ENCODE assay signal across 7 mouse cellular contexts in genomic region chr4:86874146-86874847, GRCm38 (mm10). TPM values are rescaled to one million over a fixed set of nuclear protein-coding genes. Genes with fewer than 3 reads are reported as not detected.
DNase-seq lines count a peak whose midpoint lies in the region; ATAC-seq and TF ChIP-seq lines count a peak whose summit lies in the region.

Gene Acer2, plus strand, starts transcription at chr4:86874396.

- H3K9me3 ChIP-seq in embryonic facial prominence, embryonic 15.5 days (replicated peaks): no peaks in the 10 kb centered on the region
- H3K9me3 ChIP-seq in limb, embryonic 13.5 days: no peaks in the 10 kb centered on the region
- H3K9me3 ChIP-seq in midbrain, embryonic 14.5 days (ENCODE audit: control insufficient read depth, low read length): no peaks in the 10 kb centered on the region

- no peaks in the 10 kb centered on the region for H3K27me3 ChIP-seq in embryonic facial prominence, embryonic 15.5 days
- peaks cover 19% of the 10 kb centered on the region for H3K27me3 ChIP-seq in limb, embryonic 13.5 days
- H3K27me3 ChIP-seq in midbrain, embryonic 14.5 days (ENCODE audit: control insufficient read depth, insufficient read depth, low read length): no peaks in the 10 kb centered on the region; the same call in 1 of the 2 replicates
- H3K27me3 ChIP-seq in small intestine, adult 2 months (ENCODE audit: control insufficient read depth, insufficient read depth, low read length): no peaks in the 10 kb centered on the region

- H3K4me1 ChIP-seq in bone marrow macrophage, adult 2 months (ENCODE audit: control insufficient read depth, insufficient read depth, low read length): peaks cover 3% of the 10 kb centered on the region
- H3K4me1 ChIP-seq in embryonic facial prominence, embryonic 15.5 days: peaks cover 19% of the 10 kb centered on the region; the same call in 1 of the 2 replicates
- no peaks in the 10 kb centered on the region for H3K4me1 ChIP-seq in limb, embryonic 13.5 days
- H3K4me1 ChIP-seq in midbrain, embryonic 14.5 days (ENCODE audit: control insufficient read depth, insufficient read depth, low read length): peaks cover 10% of the 10 kb centered on the region
- peaks cover 5% of the 10 kb centered on the region; the same call in 1 of the 2 replicates for H3K4me1 ChIP-seq in small intestine, adult 2 months (ENCODE audit: control insufficient read depth, insufficient read depth, insufficient read length, low read length)

- H3K27ac ChIP-seq in bone marrow macrophage, adult 2 months (ENCODE audit: insufficient read depth, low read depth, low read length): no peak within 1 kb of the TSS
- no peak within 1 kb of the TSS for H3K27ac ChIP-seq in embryonic facial prominence, embryonic 15.5 days (replicated peaks)
- H3K27ac ChIP-seq in limb, embryonic 13.5 days: no peak within 1 kb of the TSS
- peak within 1 kb of the TSS; percentile 45 for H3K27ac ChIP-seq in midbrain, embryonic 14.5 days (replicated peaks; ENCODE audit: low read depth, low read length)
- H3K27ac ChIP-seq in small intestine, adult 2 months (ENCODE audit: insufficient read depth, low read depth, low read length): no peak within 1 kb of the TSS

- H3K4me3 ChIP-seq in bone marrow macrophage, adult 2 months (ENCODE audit: insufficient read depth, low read length): peak within 1 kb of the TSS; percentile 90
- peak within 1 kb of the TSS; percentile 69 for H3K4me3 ChIP-seq in embryonic facial prominence, embryonic 15.5 days (replicated peaks)
- H3K4me3 ChIP-seq in limb, embryonic 13.5 days: peak within 1 kb of the TSS; percentile 67
- H3K4me3 ChIP-seq in midbrain, embryonic 14.5 days (replicated peaks; ENCODE audit: low read depth, low read length): peak within 1 kb of the TSS; percentile 64
- H3K4me3 ChIP-seq in small intestine, adult 2 months (ENCODE audit: low read depth, low read length): peak within 1 kb of the TSS; percentile 71

- peak within 1 kb of the TSS; percentile 55 for H3K9ac ChIP-seq in embryonic facial prominence, embryonic 15.5 days
- peak within 1 kb of the TSS; percentile 67 for H3K9ac ChIP-seq in limb, embryonic 13.5 days
- H3K9ac ChIP-seq in midbrain, embryonic 14.5 days (replicated peaks; ENCODE audit: low read length): peak within 1 kb of the TSS; percentile 70

- TF ChIP-seq CTCF in bone marrow macrophage, adult 2 months (IDR thresholded peaks at IDR 0.05; ENCODE audit: low read depth, low read length): no peak
- no peak for TF ChIP-seq CTCF in small intestine, adult 2 months (IDR thresholded peaks at IDR 0.05; ENCODE audit: extremely low read depth, insufficient read length, insufficient replicate concordance, low read depth, low read length)

- H3K4me2 ChIP-seq in embryonic facial prominence, embryonic 15.5 days (replicated peaks): peak within 1 kb of the TSS; percentile 97
- peak within 1 kb of the TSS; percentile 93 for H3K4me2 ChIP-seq in limb, embryonic 13.5 days (replicated peaks)
- H3K4me2 ChIP-seq in midbrain, embryonic 14.5 days (ENCODE audit: low read length): peak within 1 kb of the TSS; percentile 92

- peak; percentile 94 to 95 for DNase-seq in heart, adult 9 months (ENCODE audit: low spot score in 2 of 2)
- peak; percentile 96 for DNase-seq in kidney, adult 9 months
- DNase-seq in midbrain, embryonic 14.5 days: peak; percentile 85

- no peaks in the 10 kb centered on the region for H3K36me3 ChIP-seq in embryonic facial prominence, embryonic 15.5 days
- H3K36me3 ChIP-seq in limb, embryonic 13.5 days: no peaks in the 10 kb centered on the region
- no peaks in the 10 kb centered on the region for H3K36me3 ChIP-seq in midbrain, embryonic 14.5 days (ENCODE audit: control insufficient read depth, insufficient read depth, low read length)
- H3K36me3 ChIP-seq in small intestine, adult 2 months (ENCODE audit: control insufficient read depth, insufficient read depth, low read length): no peaks in the 10 kb centered on the region

- TF ChIP-seq POLR2A in bone marrow macrophage, adult 2 months (IDR thresholded peaks at IDR 0.05; ENCODE audit: borderline replicate concordance, low read depth, low read length): no peak
- TF ChIP-seq POLR2A in small intestine, adult 2 months (IDR thresholded peaks at IDR 0.05; ENCODE audit: low read depth, low read length): peak; percentile 93

- ATAC-seq in embryonic facial prominence, embryonic 15.5 days (ENCODE audit: insufficient number of reproducible peaks, low FRiP score, low TSS enrichment, low read depth): peak; percentile 86
- ATAC-seq in limb, embryonic 13.5 days (ENCODE audit: low FRiP score, low read depth): peak; percentile 92
- ATAC-seq in midbrain, embryonic 14.5 days (ENCODE audit: low FRiP score, low TSS enrichment): peak; percentile 92

- under 1% methylated on average over 59 of the region's 60 CpGs for WGBS in embryonic facial prominence, embryonic 15.5 days
- WGBS in limb, embryonic 13.5 days: under 1% methylated on average over 60 of the region's 60 CpGs
- WGBS in midbrain, embryonic 14.5 days: under 1% methylated on average over 60 of the region's 60 CpGs
- WGBS in small intestine, adult 2 months: under 1% methylated on average over 60 of the region's 60 CpGs

RNA-seq across cellular contexts. Expression of gene Acer2, which starts in this region (rescaled TPM):
- polyA plus RNA-seq in bone marrow macrophage, adult 2 months (2012; ENCODE audit: insufficient read depth, insufficient read length, missing spikeins): 0.72 TPM in 1 of 2 replicates, not detected in the other
- 16.0 and 16.3 TPM in 2 replicates for polyA plus RNA-seq in embryonic facial prominence, embryonic 15.5 days (2015; fragmentation: Nextera tagmentation; extraction: Ambion mirVana)
- 13.6 and 16.0 TPM in 2 replicates for polyA plus RNA-seq in limb, embryonic 13.5 days (2015; fragmentation: Nextera tagmentation; extraction: Ambion mirVana)
- 22.5 and 26.8 TPM in 2 replicates for polyA plus RNA-seq in midbrain, embryonic 14.5 days (2014; fragmentation: Nextera tagmentation; extraction: Ambion mirVana)
- 2.8 and 8.8 TPM in 2 replicates for polyA plus RNA-seq in small intestine, adult 2 months (2012; rRNA removed)
